Mouse (Mus musculus): ENCODE measurements at regions not wholly inside any gene's neighbourhood (a gene's known extent, or its start where the extent isn't known, plus 50 kb on each side); places are given as distances from the start of the nearest gene placed in this dataset.

DNA sequence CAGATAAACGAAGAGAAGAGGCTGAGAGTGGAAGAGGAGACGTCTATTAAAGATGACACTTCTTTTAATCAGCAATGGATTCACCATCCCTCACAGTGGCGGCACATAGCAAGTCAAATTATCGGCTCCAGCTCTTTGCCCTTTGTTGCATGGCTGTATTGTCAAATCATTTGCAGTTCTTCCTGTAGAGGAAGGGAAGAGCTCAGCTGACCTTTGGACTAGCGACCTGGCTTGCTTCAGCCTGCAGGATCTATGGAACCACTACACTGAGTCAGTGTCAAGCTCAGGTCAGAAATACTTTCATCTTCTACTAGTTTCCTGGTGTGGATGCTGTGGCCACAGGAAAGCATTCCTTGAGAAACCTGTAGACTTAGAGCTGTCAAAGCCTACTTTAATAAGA, 450.4 kb upstream of the Cited2 start:
- Histone ChIP-seq H3K27me3 (no peaks in the 10 kb centered on the region), H3K9ac (replicated peaks) (no peak overlapping the region), H3K9me3 (no peaks in the 10 kb centered on the region), H3K4me2 (replicated peaks) (no peak overlapping the region), H3K4me3 (no peak overlapping the region), H3K27ac (replicated peaks) (no peak overlapping the region), H3K4me1 (no peaks in the 10 kb centered on the region), H3K36me3 (no peaks in the 10 kb centered on the region)
- whole genome bisulfite sequencing, result 85% methylated on average over 5 of the region's 5 CpGs
- ATAC-seq (ENCODE audit: low FRiP score, low read depth), result no peak

DNA sequence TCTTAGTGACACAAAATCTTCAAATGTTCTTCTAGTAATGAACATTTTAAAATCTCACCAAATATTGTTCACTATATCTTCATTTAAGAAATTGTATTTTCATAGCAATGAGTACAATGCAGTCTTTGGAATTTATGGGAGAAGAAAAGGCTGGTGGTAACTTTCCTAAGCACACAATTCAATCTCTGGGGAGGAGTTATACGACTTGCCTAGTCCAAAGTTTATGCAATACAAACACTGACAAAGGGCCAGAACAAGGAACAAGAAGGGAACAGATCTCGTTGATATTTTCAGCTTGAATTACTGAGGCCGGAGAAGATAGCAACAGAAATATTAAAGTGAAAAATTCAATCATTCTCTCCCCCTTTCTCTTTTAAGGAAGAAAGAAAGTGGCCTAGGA, 449.2 kb upstream of the Cited2 start:
- no peak for ATAC-seq (ENCODE audit: low FRiP score, low read depth)
- Histone ChIP-seq H3K27me3 (no peaks in the 10 kb centered on the region), H3K4me2 (replicated peaks) (no peak overlapping the region), H3K4me1 (no peaks in the 10 kb centered on the region), H3K9ac (replicated peaks) (no peak overlapping the region), H3K36me3 (no peaks in the 10 kb centered on the region), H3K27ac (replicated peaks) (no peak overlapping the region), H3K9me3 (no peaks in the 10 kb centered on the region), H3K4me3 (no peak overlapping the region)
- 90% methylated on average over 3 of the region's 3 CpGs for WGBS

DNA sequence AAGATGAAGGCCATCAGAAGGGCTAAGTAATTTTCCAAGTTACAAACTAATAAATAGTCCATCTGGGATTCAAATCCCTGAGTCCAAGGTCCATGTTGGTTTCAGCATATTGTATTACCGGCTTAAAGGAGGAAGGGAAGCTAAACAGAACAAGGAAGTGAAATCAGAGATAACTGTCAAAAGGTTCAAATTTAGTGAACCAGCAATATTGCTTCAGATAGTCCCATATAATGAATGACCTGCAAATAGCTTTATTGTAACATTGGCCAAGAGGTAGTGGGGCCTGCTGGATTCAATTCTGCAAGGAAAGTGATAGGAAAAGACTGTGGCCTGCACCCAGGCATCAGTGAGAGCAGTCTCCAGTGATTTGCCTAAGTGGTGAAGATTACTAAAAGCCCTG, 447.8 kb upstream of the Cited2 start:
- no peak overlapping the region for H3K9ac ChIP-seq (replicated peaks)
- H3K4me2 ChIP-seq (replicated peaks), result no peak overlapping the region
- H3K36me3 ChIP-seq, result no peaks in the 10 kb centered on the region
- H3K4me1 ChIP-seq, result no peaks in the 10 kb centered on the region
- H3K27ac ChIP-seq (replicated peaks), result no peak overlapping the region
- no peaks in the 10 kb centered on the region for H3K9me3 ChIP-seq
- ATAC-seq (ENCODE audit: low FRiP score, low read depth), result no peak
- WGBS, result 87% methylated on average over 1 of the region's 1 CpGs
- no peak overlapping the region for H3K4me3 ChIP-seq
- H3K27me3 ChIP-seq, result no peaks in the 10 kb centered on the region

DNA sequence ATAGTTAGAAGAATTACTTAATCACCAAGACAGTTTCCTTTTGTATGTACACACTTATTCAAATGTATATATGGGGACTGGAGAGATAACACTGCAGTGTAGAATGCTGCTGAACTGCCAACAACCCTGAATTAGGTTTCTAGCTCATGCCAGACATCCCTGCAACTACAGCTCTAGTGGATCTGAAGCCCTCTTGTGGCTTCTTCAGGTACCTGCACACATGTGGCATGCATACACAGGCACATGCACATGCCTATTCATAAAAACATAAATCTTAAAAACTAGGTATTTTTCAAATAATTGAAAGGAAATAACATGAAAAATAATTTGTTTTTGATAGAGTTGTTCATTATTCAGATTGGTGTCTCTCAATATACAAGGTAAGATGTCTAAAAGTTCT, 445.1 kb upstream of the Cited2 start:
- Histone ChIP-seq H3K36me3 (no peaks in the 10 kb centered on the region), H3K27me3 (no peaks in the 10 kb centered on the region), H3K9me3 (no peaks in the 10 kb centered on the region), H3K4me3 (no peak overlapping the region), H3K4me1 (no peaks in the 10 kb centered on the region), H3K9ac (replicated peaks) (no peak overlapping the region), H3K4me2 (replicated peaks) (no peak overlapping the region), H3K27ac (replicated peaks) (no peak overlapping the region)
- no peak for ATAC-seq (ENCODE audit: low FRiP score, low read depth)

DNA sequence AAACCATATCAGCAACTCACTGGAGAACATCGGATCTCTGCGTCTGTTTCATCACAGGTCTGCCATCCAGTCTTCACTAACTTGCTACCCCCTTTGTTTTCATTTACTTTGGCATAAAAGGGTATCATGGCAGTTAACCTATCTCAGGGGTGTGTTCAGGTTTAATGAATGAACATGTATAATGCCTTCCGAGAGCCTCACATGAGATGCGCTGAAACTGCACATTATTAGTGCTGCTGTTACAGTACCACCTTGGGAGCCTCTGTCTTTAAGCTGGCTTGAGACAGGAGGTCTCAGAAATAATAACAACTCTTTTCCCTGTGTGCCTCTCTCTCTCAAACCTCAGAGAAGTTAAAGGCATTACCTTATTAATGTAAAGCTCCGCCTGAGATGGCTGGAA, 438.2 kb upstream of the Cited2 start:
- Histone ChIP-seq H3K27me3 (no peaks in the 10 kb centered on the region), H3K4me2 (replicated peaks) (no peak overlapping the region), H3K36me3 (no peaks in the 10 kb centered on the region), H3K4me1 (peaks cover 4% of the 10 kb centered on the region), H3K9me3 (no peaks in the 10 kb centered on the region), H3K27ac (replicated peaks) (no peak overlapping the region), H3K4me3 (no peak overlapping the region), H3K9ac (replicated peaks) (no peak overlapping the region)
- no peak for ATAC-seq (ENCODE audit: low FRiP score, low read depth)
- WGBS, result 93% methylated on average over 5 of the region's 5 CpGs

DNA sequence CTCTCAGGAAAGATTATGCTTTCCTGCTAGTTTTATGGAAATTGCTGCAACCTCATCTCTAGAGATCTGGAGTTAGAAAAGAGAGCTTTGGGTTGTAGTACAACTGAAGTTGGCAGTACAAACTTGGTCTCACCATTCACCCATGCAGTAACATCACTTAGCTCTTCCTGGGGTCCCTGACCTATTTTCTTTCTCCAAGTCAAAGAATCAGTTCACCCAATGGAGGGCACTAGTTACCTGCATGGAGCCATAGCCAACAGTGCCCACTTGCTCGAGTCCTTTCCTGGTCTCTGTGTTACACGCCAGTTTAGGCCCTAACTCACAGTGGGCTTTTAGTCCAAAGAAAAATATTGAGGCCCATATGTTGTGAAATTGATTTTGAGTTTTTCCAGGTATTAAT, 435.9 kb upstream of the Cited2 start:
- no peak overlapping the region for H3K9ac ChIP-seq (replicated peaks)
- H3K27me3 ChIP-seq, result no peaks in the 10 kb centered on the region
- no peak overlapping the region for H3K4me3 ChIP-seq
- ATAC-seq (ENCODE audit: low FRiP score, low read depth), result no peak
- no peak overlapping the region for H3K4me2 ChIP-seq (replicated peaks)
- H3K9me3 ChIP-seq, result no peaks in the 10 kb centered on the region
- peaks cover 4% of the 10 kb centered on the region for H3K4me1 ChIP-seq
- H3K27ac ChIP-seq (replicated peaks), result no peak overlapping the region
- H3K36me3 ChIP-seq, result no peaks in the 10 kb centered on the region
- WGBS, result 82% methylated on average over 2 of the region's 2 CpGs

DNA sequence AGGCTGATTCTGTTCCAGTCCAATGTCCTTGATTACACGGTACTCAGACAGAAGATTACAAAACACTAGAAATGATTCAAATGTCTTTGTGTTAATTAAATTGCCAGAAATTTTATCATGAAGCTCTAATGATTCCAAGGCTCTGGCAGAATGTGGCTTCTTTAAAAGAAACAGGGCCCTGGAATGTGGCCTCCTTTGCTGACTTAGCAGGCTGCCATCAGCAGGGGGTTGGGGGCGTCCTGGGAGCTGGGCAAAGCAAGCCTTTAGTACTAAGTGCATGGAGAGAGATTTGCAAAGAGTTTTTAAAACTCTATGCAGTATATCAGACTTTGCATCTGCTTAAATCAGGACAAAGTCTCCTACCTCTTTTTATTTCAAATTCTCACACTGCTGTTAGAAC, 434.8 kb upstream of the Cited2 start:
- 29% methylated on average over 2 of the region's 2 CpGs for WGBS
- ATAC-seq (ENCODE audit: low FRiP score, low read depth), result no peak
- Histone ChIP-seq H3K4me3 (no peak overlapping the region), H3K36me3 (no peaks in the 10 kb centered on the region), H3K27me3 (no peaks in the 10 kb centered on the region), H3K27ac (replicated peaks) (no peak overlapping the region), H3K9me3 (no peaks in the 10 kb centered on the region), H3K4me1 (peaks cover 4% of the 10 kb centered on the region), H3K4me2 (replicated peaks) (no peak overlapping the region), H3K9ac (replicated peaks) (no peak overlapping the region)

DNA sequence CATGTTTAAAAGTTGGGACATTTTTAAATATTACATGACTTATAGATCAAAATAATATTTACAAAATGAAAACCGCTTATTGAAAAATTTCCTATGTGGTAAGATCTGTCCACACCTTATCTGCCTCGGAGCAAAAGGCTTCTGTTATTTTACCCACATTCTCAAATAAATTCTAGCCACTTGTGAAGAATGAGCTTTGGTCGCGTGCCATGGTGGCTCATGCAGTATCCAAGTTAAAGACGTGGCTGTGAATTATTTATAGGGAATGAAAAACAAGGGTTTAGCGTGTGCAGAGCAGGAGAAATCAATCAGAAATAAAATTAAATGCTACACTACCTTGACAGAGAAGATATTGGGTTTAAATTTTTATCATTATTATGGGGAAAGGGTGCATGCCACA, 430.7 kb upstream of the Cited2 start:
- ATAC-seq (ENCODE audit: low FRiP score, low read depth), result no peak
- no peak overlapping the region for H3K4me3 ChIP-seq
- H3K27ac ChIP-seq (replicated peaks), result no peak overlapping the region
- 80% methylated on average over 6 of the region's 6 CpGs for WGBS
- no peak overlapping the region for H3K4me2 ChIP-seq (replicated peaks)
- H3K36me3 ChIP-seq, result no peaks in the 10 kb centered on the region
- no peak overlapping the region for H3K9ac ChIP-seq (replicated peaks)
- no peaks in the 10 kb centered on the region for H3K9me3 ChIP-seq
- H3K4me1 ChIP-seq, result peaks cover 4% of the 10 kb centered on the region
- no peaks in the 10 kb centered on the region for H3K27me3 ChIP-seq

DNA sequence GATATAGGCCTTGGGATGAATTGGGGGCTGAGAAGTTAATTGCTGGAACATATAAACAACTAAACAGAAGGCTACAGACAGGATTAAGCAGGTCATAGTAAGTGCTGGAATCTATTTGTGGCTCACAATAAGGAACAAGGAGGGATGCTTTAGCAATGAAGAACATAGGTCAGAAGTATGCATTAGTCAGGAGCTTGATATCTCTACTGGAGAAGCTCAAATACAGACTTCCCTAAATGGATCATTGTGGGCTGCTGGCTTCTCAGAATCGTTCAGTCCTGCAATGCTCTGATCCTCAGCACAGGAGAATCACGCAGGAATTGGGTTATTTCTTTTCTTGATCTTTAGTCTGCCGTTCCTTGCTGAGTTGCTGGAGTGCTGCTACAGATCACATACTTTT, 428.6 kb upstream of the Cited2 start:
- Histone ChIP-seq H3K9me3 (no peaks in the 10 kb centered on the region), H3K4me3 (no peak overlapping the region), H3K4me1 (no peaks in the 10 kb centered on the region), H3K27me3 (no peaks in the 10 kb centered on the region), H3K27ac (replicated peaks) (no peak overlapping the region), H3K9ac (replicated peaks) (no peak overlapping the region), H3K4me2 (replicated peaks) (no peak overlapping the region), H3K36me3 (no peaks in the 10 kb centered on the region)
- WGBS, result 84% methylated on average over 3 of the region's 3 CpGs
- no peak for ATAC-seq (ENCODE audit: low FRiP score, low read depth)

DNA sequence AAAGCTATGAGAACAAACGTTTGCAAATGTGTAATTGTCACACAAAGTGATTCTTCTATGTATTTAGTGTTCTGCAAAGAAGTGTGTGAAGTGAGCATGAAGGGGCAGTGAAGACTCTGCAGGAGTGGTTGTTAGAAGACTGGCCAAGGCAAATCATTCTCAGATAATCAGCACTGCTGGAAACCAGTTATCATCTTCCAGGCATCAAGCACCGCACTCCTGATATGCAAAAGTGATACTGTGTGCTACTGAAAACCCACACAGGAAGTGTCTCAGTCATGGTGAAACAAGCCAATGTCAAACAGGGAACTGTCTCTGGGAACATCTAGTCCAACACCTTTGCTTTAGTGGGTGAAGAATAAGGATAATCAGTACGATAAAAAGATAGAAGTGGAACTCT, 427.9 kb upstream of the Cited2 start:
- Histone ChIP-seq H3K9me3 (no peaks in the 10 kb centered on the region), H3K4me3 (no peak overlapping the region), H3K36me3 (no peaks in the 10 kb centered on the region), H3K27ac (replicated peaks) (no peak overlapping the region), H3K9ac (replicated peaks) (no peak overlapping the region), H3K4me1 (no peaks in the 10 kb centered on the region), H3K4me2 (replicated peaks) (no peak overlapping the region), H3K27me3 (no peaks in the 10 kb centered on the region)
- ATAC-seq (ENCODE audit: low FRiP score, low read depth), result no peak
- 89% methylated on average over 3 of the region's 3 CpGs for WGBS

DNA sequence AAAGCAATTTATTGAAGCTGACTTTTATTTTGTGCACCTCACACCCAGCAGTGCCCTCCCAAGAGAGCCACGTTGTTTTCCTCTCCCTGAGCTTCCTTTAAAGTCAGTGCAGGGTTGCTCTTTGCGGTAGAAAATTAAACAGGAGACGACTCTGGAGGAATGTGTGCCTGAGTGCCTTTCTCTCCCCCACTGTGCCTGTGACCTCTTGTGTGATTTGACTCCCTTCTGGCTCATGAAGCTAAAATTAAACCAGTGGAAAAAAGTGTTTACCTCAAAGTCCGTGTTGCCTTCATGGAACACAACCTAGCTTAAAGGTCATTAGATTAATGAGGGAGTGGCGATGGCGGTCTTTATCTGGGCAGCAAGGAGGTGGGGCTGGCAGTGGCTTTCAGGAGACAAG, 423.4 kb upstream of the Cited2 start:
- no peaks in the 10 kb centered on the region for H3K27me3 ChIP-seq
- no peaks in the 10 kb centered on the region for H3K9me3 ChIP-seq
- no peak overlapping the region for H3K4me3 ChIP-seq
- H3K4me1 ChIP-seq, result no peaks in the 10 kb centered on the region
- no peak overlapping the region for H3K4me2 ChIP-seq (replicated peaks)
- no peak for ATAC-seq (ENCODE audit: low FRiP score, low read depth)
- H3K36me3 ChIP-seq, result no peaks in the 10 kb centered on the region
- H3K27ac ChIP-seq (replicated peaks), result no peak overlapping the region
- WGBS, result 35% methylated on average over 6 of the region's 6 CpGs
- no peak overlapping the region for H3K9ac ChIP-seq (replicated peaks)

DNA sequence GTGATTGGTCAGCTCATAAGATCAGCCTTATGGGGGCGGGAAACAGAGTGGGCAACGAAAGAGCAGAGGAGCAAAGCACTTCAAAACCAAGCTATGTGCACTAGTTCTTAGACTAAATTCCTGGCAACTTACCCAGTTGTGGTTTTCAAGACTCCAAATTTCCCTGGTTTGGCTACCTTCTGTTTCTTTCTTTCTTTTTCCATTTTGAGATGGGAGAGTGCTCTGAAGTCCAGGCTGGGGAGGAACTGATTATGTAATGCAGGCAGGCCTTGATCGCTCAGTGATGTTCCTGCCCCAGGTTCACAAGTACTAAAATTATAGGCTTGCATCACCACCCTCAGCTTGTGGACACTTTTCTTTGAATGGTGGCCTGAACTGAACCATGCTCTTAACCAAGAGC, 396.3 kb upstream of the Cited2 start:
- peaks cover 16% of the 10 kb centered on the region; the same call in 1 of the 2 replicates for H3K4me1 ChIP-seq
- H3K9ac ChIP-seq (replicated peaks), result no peak overlapping the region
- ATAC-seq (ENCODE audit: low FRiP score, low read depth), result no peak
- no peaks in the 10 kb centered on the region for H3K27me3 ChIP-seq
- H3K27ac ChIP-seq (replicated peaks), result no peak overlapping the region
- no peak overlapping the region for H3K4me3 ChIP-seq
- no peaks in the 10 kb centered on the region for H3K36me3 ChIP-seq
- no peaks in the 10 kb centered on the region for H3K9me3 ChIP-seq
- WGBS, result 92% methylated on average over 3 of the region's 3 CpGs
- no peak overlapping the region for H3K4me2 ChIP-seq (replicated peaks)

DNA sequence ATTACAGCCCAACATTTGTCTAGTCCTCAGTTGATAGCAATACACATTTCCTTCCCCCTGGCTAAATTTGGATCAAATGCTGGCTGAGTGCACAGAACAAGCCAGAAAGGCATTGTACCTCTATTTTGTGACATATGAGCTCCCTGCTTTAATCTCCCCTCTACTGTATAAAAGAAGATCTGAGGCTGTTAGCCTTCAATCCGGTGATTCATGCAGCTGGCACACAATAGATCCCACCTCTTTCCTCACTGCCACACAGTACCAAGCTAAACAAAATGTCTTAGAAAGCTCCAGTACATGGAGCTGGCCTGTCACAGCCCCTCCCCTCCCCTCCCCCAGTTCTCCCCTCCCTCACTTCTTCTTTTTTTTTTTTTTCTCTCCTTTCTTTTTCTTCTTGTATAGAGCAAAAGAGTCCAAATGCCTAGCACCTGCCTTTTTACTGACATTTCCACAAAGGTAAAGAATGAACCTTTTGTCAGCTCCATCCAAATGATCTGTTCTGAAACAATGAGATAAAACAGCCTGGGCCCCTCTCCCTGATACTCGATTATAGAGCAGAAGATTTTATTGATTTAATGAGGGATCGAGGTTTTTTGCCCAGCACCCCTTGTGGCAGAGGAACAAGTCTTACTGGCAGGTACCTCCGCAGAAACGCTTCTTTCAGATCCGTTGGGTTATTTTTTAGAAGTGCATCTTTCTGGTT, 392.0 kb upstream of the Cited2 start:
- peak overlapping the region; percentile 36 for H3K4me3 ChIP-seq
- peaks cover 39% of the 10 kb centered on the region for H3K4me1 ChIP-seq
- under 1% methylated on average over 6 of the region's 6 CpGs for WGBS
- H3K9ac ChIP-seq (replicated peaks), result peak overlapping the region; percentile 49
- H3K27me3 ChIP-seq, result no peaks in the 10 kb centered on the region
- peak; percentile 77 for ATAC-seq (ENCODE audit: low FRiP score, low read depth)
- H3K36me3 ChIP-seq, result no peaks in the 10 kb centered on the region
- peak overlapping the region; percentile 58 for H3K4me2 ChIP-seq (replicated peaks)
- peak overlapping the region; percentile 93 for H3K27ac ChIP-seq (replicated peaks)
- no peaks in the 10 kb centered on the region for H3K9me3 ChIP-seq
